Mouse (Mus musculus) embryonic facial prominence, embryonic 12.5 days (tissue): Measurements from ENCODE around the gene Lemd1. TPM values are rescaled to one million over a fixed set of nuclear protein-coding genes. Genes with fewer than 3 reads are reported as not detected.
A peak's percentile ranks its signal among the peaks of the same experiment; 100 is the strongest.

Experiments used
- ATAC-seq: fragments of 200-750 bp; cut with Nextera tagmentation; 2 replicates; pipeline ENCODE4 v1.8.0; 2017; ENCODE audit not compliant: insufficient number of reproducible peaks, insufficient read depth, low FRiP score, low TSS enrichment
- H3K27ac ChIP-seq: fragments of 300-500 bp; sonication (generic); 2 replicates; pipeline ENCODE4 v1.5.1; 2016; ENCODE audit warnings: mild to moderate bottlenecking
- H3K27me3 ChIP-seq: fragments of 300-500 bp; sonication (generic); 2 replicates; pipeline ENCODE4 v1.6.1; 2016; ENCODE audit warnings: mild to moderate bottlenecking, moderate library complexity
- H3K36me3 ChIP-seq: fragments of 300-500 bp; sonication (generic); 2 replicates; pipeline ENCODE4 v1.6.1; 2016; ENCODE audit warnings: mild to moderate bottlenecking
- H3K4me1 ChIP-seq: fragments of 300-500 bp; sonication (generic); 2 replicates; pipeline ENCODE4 v1.6.1; 2016
- H3K4me2 ChIP-seq: fragments of 300-500 bp; sonication (generic); replicated peaks from 2 replicates; pipeline ENCODE4 v1.6.1; 2016; ENCODE audit warnings: mild to moderate bottlenecking, moderate library complexity
- H3K4me3 ChIP-seq: fragments of 300-500 bp; sonication (generic); 2 replicates; pipeline ENCODE4 v1.5.1; 2016; ENCODE audit warnings: mild to moderate bottlenecking
- H3K9ac ChIP-seq: fragments of 300-500 bp; sonication (generic); 2 replicates; pipeline ENCODE4 v1.6.1; 2016; ENCODE audit warnings: mild to moderate bottlenecking, moderate library complexity
- H3K9me3 ChIP-seq: fragments of 300-500 bp; sonication (generic); 2 replicates; pipeline ENCODE4 v1.6.1; 2016; ENCODE audit warnings: mild to moderate bottlenecking, moderate library complexity
- WGBS: fragments of 180-500 bp; shearing (Covaris S2); methylation state at CpG from one replicate; pipeline ENCODE4 v1.1.7; 2016; 5-methylcytosine and 5-hydroxymethylcytosine counted together
- polyA plus RNA-seq: library from polyadenylated mRNA; unstranded; fragments of >200 nt; fragmentation: Nextera tagmentation; extraction: Ambion mirVana; gene quantifications from 2 replicates; pipeline ENCODE4 v1.2.1, GENCODE M21; 2016

The Lemd1 gene
- polyA plus RNA-seq, 1 experiment from 2014 or later: 2.0 TPM

DNA sequence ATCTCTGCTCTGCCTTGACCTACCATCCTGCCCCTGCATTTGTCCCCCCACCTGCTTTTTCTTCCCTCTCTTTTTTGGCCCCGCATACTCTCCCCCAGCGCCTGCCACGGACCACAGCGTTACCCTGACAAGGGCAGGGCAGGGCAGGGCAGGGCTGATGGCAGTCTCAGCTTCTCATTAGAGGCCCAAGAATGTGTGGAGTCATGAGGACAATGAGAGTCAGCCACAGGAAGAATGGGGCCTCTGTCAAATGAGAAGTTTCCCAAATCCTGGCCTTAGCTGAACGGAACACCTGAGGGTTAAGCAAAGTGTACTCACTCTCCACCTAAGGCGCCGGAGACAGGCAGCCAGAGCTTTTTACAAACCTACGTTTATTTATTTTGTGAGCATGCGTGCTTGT lies 3.9 kb downstream of the Lemd1 start:
- H3K27ac ChIP-seq: no peak overlapping the region
- 34% methylated on average over 9 of the region's 9 CpGs for WGBS
- no peak overlapping the region for H3K9ac ChIP-seq
- no peaks in the 10 kb centered on the region for H3K9me3 ChIP-seq
- ATAC-seq: no peak
- H3K27me3 ChIP-seq: peaks cover 78% of the 10 kb centered on the region
- no peaks in the 10 kb centered on the region for H3K36me3 ChIP-seq
- H3K4me2 ChIP-seq: no peak overlapping the region
- no peak overlapping the region for H3K4me3 ChIP-seq
- peaks cover 42% of the 10 kb centered on the region for H3K4me1 ChIP-seq

DNA sequence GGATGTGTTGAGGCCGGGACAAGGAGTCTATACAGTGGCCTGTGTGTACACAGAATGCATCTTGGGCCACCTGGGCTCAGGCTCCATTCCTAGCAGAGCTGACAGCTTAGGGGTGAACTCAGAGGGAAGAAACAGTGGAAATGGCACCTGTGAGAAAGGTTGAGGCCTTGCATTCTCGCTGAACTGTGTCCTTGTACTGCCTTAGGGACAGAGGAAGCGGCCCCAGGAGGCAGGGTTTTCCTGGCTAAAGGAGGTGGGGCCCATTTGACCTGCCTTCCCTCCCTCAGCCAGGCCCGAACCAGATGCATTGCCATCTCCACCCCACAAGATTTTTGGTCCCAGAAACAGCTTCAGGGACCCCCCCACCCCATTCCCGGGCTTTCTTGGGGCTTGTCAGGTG lies 4.5 kb downstream of the Lemd1 start:
- no peak for ATAC-seq
- Histone ChIP-seq H3K4me3 (no peak overlapping the region), H3K27ac (no peak overlapping the region), H3K9ac (no peak overlapping the region), H3K9me3 (no peaks in the 10 kb centered on the region), H3K27me3 (peaks cover 75% of the 10 kb centered on the region), H3K4me2 (no peak overlapping the region), H3K4me1 (peaks cover 46% of the 10 kb centered on the region), H3K36me3 (no peaks in the 10 kb centered on the region)
- WGBS: 33% methylated on average over 5 of the region's 5 CpGs

DNA sequence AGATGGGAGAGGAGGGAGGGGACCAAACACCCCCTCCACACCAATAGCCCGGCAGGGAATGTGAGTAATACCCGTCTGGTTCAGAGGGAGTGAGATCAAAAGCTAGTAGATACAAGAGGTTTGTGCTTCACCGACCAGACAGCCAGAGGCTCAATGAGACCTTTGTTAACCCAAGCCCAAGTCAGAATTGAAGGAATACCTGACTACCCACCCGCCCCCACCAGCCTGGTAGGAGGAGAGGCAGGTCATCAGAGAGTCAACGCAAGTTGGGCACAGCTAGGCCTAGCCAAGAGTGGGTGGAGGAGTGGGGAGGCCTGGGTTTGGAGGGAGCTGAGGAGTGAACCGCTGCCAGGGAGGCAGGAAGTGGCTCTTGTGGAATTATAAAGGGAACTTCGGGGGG lies 5.1 kb downstream of the Lemd1 start:
- Histone ChIP-seq H3K4me3 (no peak overlapping the region), H3K4me1 (peaks cover 45% of the 10 kb centered on the region), H3K36me3 (no peaks in the 10 kb centered on the region), H3K27me3 (peaks cover 72% of the 10 kb centered on the region), H3K27ac (no peak overlapping the region), H3K9ac (no peak overlapping the region), H3K9me3 (no peaks in the 10 kb centered on the region), H3K4me2 (no peak overlapping the region)
- ATAC-seq: no peak
- 23% methylated on average over 7 of the region's 7 CpGs for WGBS

DNA sequence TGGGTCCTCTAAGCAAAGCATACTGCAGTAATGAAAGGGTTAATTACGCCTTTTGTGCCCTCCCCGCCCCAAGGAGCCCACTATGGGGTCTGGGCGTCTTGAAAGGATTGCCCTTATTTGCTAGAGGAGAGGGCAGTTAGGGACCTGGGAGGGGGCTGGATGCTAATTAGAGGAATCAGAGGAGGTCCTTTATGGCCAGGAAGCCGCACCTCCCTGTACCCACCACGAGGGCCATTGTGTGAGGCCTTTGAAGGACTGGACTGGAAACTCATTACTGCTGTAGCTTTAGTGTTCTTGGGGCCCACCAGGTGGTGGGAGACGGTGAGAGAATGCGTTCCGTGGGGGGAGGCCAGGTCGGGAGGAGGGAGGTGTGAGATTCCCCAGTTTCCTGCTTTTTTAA lies 6.4 kb downstream of the Lemd1 start:
- Histone ChIP-seq H3K27me3 (peaks cover 63% of the 10 kb centered on the region), H3K4me3 (no peak overlapping the region), H3K4me2 (no peak overlapping the region), H3K9ac (no peak overlapping the region), H3K36me3 (no peaks in the 10 kb centered on the region), H3K9me3 (no peaks in the 10 kb centered on the region), H3K27ac (no peak overlapping the region), H3K4me1 (peaks cover 32% of the 10 kb centered on the region)
- 5% methylated on average over 9 of the region's 9 CpGs for WGBS
- no peak for ATAC-seq

DNA sequence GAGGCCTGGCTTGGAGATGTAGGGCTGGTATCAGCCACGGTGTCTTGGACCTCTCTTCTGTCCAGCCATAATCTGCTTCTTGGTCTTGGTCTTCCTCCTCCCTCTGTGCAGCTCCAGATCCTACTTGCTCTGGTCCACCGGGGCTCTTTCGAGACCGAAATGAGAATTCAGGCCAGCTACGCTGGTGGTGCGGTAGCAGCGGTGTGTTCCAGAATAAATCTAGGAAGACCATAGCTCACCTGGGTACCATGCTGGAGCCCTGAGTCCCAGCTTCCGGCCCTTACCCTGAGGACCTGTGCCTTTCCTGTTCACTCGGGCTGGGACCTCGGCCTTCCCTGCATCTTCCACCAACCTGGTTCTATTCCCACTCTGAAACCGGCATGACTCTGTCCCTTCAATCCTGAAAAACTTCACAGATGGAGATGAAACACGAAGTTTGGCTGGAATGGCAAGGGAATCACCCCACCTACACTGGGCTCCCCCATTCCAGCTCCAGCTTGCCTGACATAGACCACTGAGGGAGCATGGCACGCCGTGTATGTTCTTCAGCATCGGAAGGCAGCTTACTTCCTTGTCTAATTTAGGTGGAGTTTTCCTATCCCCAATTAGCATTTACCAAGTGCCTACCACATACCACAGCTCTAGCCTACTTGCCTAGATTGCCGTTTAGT lies 7.3 kb downstream of the Lemd1 start:
- Histone ChIP-seq H3K27ac (no peak overlapping the region), H3K4me3 (no peak overlapping the region), H3K27me3 (peaks cover 58% of the 10 kb centered on the region), H3K36me3 (no peaks in the 10 kb centered on the region), H3K9ac (no peak overlapping the region), H3K4me1 (peaks cover 32% of the 10 kb centered on the region), H3K4me2 (no peak overlapping the region), H3K9me3 (no peaks in the 10 kb centered on the region)
- no peak for ATAC-seq
- 83% methylated on average over 16 of the region's 16 CpGs for WGBS

DNA sequence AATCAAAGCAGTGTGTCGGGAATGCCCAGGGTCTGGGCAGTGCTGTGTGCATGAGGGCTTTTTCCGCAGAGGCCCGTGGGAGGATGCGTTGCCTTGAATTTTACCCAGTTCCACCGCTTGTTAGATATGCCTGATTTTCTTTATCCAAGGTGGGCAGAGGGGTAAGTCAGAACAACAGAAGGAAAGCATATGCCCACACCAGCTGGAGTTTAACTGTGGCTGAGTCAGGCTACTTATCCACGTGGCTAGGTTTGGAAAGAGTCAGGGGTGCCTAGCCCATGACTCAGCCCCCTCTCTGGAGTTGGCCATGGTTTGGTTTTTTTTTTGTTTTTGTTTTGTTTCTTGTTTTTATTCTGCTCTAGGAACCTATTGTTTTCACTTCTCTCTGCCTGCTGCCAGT lies 8.0 kb downstream of the Lemd1 start:
- Histone ChIP-seq H3K9me3 (no peaks in the 10 kb centered on the region), H3K4me1 (peaks cover 32% of the 10 kb centered on the region), H3K9ac (no peak overlapping the region), H3K36me3 (no peaks in the 10 kb centered on the region), H3K4me3 (no peak overlapping the region), H3K27me3 (peaks cover 52% of the 10 kb centered on the region), H3K27ac (no peak overlapping the region), H3K4me2 (no peak overlapping the region)
- ATAC-seq: no peak
- WGBS: 70% methylated on average over 6 of the region's 6 CpGs

DNA sequence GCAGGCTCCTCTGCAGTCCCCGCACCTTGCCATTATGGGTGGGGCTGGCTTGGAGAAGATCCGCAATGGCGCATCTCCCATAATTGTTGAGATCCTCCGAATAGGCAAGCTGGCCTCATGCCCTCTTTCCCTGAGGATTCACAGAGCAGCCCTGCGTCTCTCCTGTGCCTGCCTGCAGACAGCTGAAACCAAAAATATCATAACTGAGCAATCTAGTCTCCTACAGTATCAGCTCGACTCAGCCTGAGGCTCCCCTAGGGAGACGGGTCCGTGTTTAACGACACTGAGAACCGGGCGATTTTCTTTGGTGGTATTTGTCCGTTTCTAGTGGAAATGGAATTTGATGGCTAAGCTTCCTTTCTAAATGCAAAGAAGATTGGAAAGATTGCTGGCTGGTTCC lies 8.7 kb downstream of the Lemd1 start:
- no peak overlapping the region for H3K9ac ChIP-seq
- no peak overlapping the region for H3K27ac ChIP-seq
- no peak overlapping the region for H3K4me3 ChIP-seq
- H3K4me1 ChIP-seq: peaks cover 32% of the 10 kb centered on the region
- 13% methylated on average over 12 of the region's 12 CpGs for WGBS
- peaks cover 48% of the 10 kb centered on the region for H3K27me3 ChIP-seq
- no peaks in the 10 kb centered on the region for H3K9me3 ChIP-seq
- H3K4me2 ChIP-seq: peak overlapping the region; percentile 35
- no peak for ATAC-seq
- no peaks in the 10 kb centered on the region for H3K36me3 ChIP-seq

DNA sequence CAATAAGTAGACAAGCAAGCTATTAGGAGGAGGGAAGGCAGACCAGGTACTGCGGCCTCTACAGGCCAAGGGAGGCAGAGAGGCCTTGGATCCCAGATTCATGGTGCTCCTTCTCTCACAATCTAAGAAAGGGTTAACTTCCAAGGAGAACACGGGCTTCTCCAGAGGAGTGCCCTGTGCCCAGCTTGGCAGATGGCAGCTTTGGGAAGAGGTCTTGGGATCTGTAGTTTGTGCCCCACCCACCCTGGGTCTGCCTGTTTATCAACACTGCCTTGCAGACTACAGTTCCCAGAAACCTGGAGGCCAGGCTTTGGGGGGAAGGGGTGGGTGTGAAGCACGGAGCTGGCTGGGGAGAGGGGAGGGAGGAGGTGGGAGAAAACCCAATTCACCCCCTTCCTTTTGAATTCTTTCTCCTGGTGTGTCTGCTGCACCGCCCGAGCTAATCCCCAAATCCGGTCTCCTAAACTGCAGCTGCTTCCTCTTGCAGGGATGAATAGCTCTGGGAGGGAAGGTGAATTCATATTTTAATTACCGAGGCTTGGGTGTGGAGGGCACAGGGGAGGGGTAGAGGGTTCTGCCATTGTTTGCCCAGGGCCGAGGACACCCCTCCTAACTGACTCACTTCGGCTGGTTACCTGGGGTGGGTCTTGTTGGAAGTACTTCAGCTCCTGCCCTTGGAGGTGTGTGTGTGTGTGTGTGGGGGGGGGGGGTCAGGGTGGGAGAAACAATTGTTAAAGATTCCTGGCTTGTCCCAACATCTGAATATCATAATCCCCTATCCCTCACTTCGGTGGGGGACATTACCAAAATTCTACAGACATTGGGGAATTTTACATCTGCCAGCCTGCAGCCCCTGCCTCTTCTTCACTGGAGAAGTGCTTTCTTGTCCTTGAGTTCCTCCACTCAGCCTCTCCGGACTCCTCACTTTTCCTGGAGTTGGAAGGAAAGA lies 9.6 kb downstream of the Lemd1 start:
- no peaks in the 10 kb centered on the region for H3K9me3 ChIP-seq
- no peaks in the 10 kb centered on the region for H3K36me3 ChIP-seq
- peaks cover 32% of the 10 kb centered on the region for H3K4me1 ChIP-seq
- peaks cover 39% of the 10 kb centered on the region for H3K27me3 ChIP-seq
- H3K4me3 ChIP-seq: 0 out of 2 replicates have a peak overlapping the region, but pooled peaks have one; percentile 3
- H3K27ac ChIP-seq: peak overlapping the region; percentile 50
- ATAC-seq: peak; percentile 67
- WGBS: 11% methylated on average over 11 of the region's 11 CpGs
- H3K9ac ChIP-seq: no peak overlapping the region
- H3K4me2 ChIP-seq: peak overlapping the region; percentile 35

DNA sequence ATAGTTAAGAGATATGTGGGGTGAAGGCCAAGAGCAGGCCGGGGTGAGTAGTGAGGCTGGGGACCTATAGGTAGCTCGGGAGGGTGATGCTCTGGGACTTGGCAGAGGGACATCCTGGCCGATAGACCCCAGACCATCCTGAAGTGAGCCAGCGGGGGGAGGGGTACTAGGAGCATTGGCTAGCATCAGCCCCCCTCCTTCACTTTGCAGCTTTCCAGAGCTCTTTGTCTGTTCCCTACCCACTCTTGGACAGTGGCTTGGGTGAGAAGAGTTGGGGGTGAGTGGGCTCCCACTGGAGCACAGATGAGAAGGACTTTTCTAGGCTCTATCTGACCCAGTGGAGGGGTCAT lies 10.3 kb downstream of the Lemd1 start:
- WGBS: 25% methylated on average over 4 of the region's 4 CpGs

DNA sequence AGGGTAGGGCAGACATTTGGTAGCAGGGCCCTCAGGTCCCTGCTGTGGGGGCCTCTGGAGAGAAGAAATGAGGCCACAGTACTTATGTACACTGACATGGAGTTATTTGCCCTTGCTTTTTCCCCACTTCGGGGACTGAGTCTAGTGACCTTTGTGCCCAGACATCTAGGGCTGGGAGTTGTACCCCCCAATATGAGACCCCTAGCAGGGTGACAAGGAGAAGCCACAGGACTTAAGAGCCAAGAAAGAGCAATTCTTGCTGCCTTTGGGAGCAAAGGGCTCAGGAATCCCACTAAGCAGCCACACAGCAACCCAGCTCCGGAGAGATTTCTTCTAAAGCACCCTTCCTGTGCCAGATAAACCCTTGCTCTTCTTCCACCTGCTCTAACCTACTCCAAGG lies 10.7 kb downstream of the Lemd1 start:
- no peak for ATAC-seq
- 51% methylated on average over 2 of the region's 2 CpGs for WGBS
- H3K4me1 ChIP-seq: peaks cover 33% of the 10 kb centered on the region
- H3K4me2 ChIP-seq: no peak overlapping the region
- H3K4me3 ChIP-seq: no peak overlapping the region
- no peaks in the 10 kb centered on the region for H3K9me3 ChIP-seq
- H3K27ac ChIP-seq: 0 out of 2 replicates have a peak overlapping the region, but pooled peaks have one; percentile 50
- H3K9ac ChIP-seq: no peak overlapping the region
- peaks cover 36% of the 10 kb centered on the region for H3K27me3 ChIP-seq
- H3K36me3 ChIP-seq: no peaks in the 10 kb centered on the region

More for the DNA sequence above, 10.3 kb downstream of the Lemd1 start:
- Histone ChIP-seq H3K9me3 (no peaks in the 10 kb centered on the region), H3K27me3 (peaks cover 36% of the 10 kb centered on the region), H3K4me1 (peaks cover 34% of the 10 kb centered on the region), H3K36me3 (no peaks in the 10 kb centered on the region), H3K27ac (peak overlapping the region; percentile 50), H3K9ac (no peak overlapping the region), H3K4me2 (peak overlapping the region; percentile 35), H3K4me3 (no peak overlapping the region)
- ATAC-seq: no peak

DNA sequence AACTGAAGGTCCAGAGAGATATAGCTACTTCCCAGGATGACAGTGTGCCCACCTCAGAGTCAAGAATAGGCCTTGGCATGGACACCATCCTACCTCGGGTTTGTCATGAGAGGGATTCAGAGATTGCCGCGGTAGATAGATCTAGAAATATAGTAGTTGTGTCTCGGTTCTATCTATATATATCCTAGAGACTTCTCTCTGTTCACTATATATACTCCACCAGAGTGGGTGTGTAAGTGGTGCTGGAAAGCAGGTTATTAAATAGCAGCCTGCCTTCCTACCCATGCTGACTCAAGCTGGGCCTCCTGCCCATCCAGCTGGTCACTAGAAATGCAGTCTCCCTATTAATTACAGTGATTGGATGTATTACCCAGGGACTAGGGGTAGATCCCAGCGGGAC lies 11.5 kb downstream of the Lemd1 start:
- WGBS: 92% methylated on average over 5 of the region's 5 CpGs
- peaks cover 30% of the 10 kb centered on the region for H3K27me3 ChIP-seq

DNA sequence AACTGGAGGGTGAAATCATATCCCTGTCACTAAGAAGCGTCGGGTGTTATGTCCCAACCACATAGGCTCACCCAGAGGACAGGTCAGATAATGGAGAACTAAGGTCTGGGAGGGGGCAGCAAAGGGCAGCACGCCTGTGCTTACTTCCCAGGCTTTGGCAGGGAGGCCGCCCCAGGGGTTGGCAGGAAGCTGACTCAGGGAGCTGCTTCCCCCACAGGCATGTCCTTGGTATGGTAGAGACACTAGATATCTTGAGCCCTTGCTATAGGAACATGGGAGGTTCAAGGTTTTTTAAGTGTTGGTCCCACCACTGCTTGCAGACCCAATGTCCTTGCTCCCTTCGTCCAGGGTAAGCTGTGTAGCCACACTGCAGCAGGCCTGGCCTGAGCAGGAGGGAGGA lies 14.7 kb downstream of the Lemd1 start:
- peaks cover 48% of the 10 kb centered on the region for H3K4me1 ChIP-seq
- H3K4me2 ChIP-seq: no peak overlapping the region
- WGBS: 36% methylated on average over 5 of the region's 5 CpGs
- H3K9ac ChIP-seq: no peak overlapping the region
- H3K27ac ChIP-seq: peak overlapping the region; percentile 32; the same call in 1 of the 2 replicates
- ATAC-seq: no peak
- no peak overlapping the region for H3K4me3 ChIP-seq
- peaks cover 8% of the 10 kb centered on the region; the same call in 1 of the 2 replicates for H3K27me3 ChIP-seq
- no peaks in the 10 kb centered on the region for H3K9me3 ChIP-seq
- H3K36me3 ChIP-seq: no peaks in the 10 kb centered on the region

More for the DNA sequence above, 11.5 kb downstream of the Lemd1 start:
- Histone ChIP-seq H3K9ac (no peak overlapping the region), H3K27ac (no peak overlapping the region), H3K4me1 (peaks cover 37% of the 10 kb centered on the region), H3K4me2 (no peak overlapping the region), H3K9me3 (no peaks in the 10 kb centered on the region), H3K36me3 (no peaks in the 10 kb centered on the region), H3K4me3 (no peak overlapping the region)
- no peak for ATAC-seq
